Mouse (Mus musculus) kidney, adult 18-20 months (tissue): ENCODE data around the gene Dhrs4.
A peak's percentile ranks its signal among the peaks of the same experiment; 100 is the strongest.

ENCODE experiments used
- DNase-seq: peaks from one replicate; pipeline ENCODE4 v3.0.0; 2021

Dhrs4 gene

DNA sequence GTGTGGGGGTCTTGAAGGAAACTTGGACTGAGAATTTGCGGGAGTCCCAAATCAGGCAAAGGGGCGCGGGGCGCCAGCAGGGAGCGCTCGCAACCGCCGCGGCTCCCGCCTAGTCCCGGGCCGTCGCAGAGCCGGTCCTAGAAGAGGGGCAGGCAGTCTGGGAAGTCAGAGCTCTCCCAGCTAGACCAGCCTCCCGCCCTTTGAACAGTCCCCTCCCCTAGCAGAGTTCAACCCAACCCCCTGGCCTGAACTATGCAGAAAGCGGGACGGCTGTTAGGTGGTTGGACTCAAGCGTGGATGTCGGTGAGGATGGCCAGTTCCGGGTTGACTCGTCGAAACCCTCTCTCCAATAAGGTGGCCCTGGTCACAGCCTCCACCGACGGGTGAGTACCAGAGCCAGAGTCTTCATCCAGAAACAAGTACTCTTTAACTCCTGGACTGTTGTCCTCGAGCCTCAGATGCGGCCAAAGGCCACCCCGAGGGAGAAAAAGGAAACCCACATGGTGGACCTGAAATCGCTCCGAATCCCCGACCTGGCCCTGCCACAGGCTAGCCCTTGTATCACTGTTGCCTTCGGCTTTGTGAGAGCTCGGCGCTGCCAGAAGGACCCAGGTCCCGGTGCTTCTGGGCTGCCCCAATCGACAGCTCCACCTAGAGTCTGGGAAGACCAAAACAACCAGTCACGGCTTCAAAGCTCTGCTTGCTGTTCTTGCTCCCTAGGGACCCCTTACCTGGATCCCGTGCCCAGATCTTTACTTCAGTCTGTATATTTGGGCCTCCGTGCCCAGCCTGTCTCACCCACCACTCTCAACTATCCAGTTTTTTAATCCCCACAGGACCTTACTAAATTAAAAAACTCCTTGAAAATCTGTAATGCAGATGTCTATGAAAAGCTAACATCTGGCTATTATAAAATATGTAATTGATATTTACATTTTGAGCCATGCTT lies at the start of gene Dhrs4:
Gene Dhrs4 (plus strand): TSS at position 108 of the 949 bp plus-strand sequence.
- DNase-seq, result peak; percentile 86

GRCm38 (mm10) chr14:55430255-55430654 lies 48.3 kb upstream of the Dhrs4 start:
- DNase-seq, result no peak

- DNase-seq, result no peak
These were observed 45.5 kb upstream of the Dhrs4 start for GRCm38 (mm10) chr14:55433052-55433451.

- no peak for DNase-seq
These were observed 43.7 kb upstream of the Dhrs4 start for GRCm38 (mm10) chr14:55434825-55435224.

- no peak for DNase-seq
These were observed 41.4 kb upstream of the Dhrs4 start for GRCm38 (mm10) chr14:55437118-55437517.

- DNase-seq, result peak; percentile 59
These were observed 40.3 kb upstream of the Dhrs4 start for GRCm38 (mm10) chr14:55438193-55438784.

DNA sequence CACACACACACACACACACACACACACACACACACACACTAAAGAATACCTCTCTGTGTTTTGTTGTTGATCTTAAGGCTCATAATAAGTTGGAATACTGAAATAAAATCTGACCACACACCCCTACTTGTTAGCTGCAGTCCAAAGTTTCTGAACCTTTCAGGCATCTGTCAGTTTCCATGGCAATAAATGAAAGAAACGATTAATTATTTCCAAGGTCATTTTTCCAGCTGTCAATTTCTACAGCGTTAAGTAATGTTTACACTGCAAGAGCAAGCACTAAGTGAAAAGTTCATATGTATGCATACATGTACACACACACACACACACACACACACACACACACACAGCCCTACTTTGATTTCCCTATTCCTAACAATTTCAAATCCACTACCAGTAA lies 20.9 kb upstream of the Dhrs4 start:
- DNase-seq, result no peak

DNA sequence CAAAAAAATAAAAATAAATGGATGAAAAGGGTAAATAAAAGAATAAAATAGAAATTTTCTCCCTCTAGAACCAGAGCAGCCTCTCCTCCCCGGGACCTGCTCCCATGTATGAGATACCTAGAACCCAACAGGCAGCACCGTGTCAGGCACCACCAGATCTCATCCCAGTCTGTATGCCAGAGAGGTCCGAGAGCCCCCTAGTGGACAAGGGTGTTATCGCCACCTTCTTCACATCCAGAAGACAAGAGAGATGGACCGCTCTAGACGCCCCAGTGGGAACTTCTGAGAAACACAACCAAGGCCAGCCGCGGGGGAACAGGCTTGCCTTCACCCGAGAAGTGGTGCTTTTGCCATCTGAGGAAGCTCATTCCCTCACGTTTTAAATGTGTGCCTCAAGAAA lies 20.3 kb upstream of the Dhrs4 start:
- peak; percentile 78 for DNase-seq

- DNase-seq, result no peak
These were observed 19.8 kb upstream of the Dhrs4 start for GRCm38 (mm10) chr14:55458761-55459160.

DNA sequence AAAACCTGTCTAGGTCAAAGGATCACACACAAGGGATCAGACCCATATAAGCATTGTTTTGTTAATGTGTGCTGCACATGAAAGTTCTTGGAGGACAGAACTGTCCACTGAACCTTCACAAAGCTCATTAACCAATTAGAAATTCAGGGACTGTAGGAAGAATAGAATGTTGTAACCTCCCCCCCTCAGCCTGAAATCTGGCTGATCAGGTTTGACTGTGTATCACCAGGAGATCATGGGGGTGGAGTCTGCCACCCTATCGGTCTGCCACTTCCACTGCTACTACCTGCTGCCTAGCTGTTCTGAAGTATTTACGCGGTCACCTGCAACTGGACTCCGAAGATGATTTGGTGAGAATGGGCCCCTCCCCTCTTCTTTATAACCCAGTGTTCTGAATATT lies 18.8 kb upstream of the Dhrs4 start:
- peak; percentile 49 for DNase-seq

DNA sequence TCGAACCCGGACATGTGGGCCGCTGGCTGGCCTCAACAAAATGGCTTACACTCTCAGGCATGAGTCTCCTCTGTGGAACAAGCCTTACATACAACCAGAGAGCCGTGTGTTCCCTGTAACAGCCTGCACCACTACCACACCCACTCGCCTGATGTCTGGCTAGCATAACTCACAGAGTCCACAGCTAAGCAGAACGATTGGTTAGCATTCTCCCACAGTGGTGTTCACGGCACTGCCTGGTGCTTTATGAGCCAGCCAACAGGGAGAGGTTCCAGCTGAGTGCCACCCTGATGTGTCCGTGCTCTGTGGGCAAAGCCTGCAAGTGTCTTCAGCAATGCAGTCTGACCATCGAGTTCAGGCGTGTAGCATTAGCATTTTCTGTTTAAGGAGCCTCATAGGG lies 18.3 kb upstream of the Dhrs4 start:
- DNase-seq, result peak; percentile 58

- DNase-seq, result peak; percentile 24
These were observed 16.8 kb upstream of the Dhrs4 start for GRCm38 (mm10) chr14:55461757-55462156.

GRCm38 (mm10) chr14:55466481-55466880 lies 12.1 kb upstream of the Dhrs4 start:
- no peak for DNase-seq

DNA sequence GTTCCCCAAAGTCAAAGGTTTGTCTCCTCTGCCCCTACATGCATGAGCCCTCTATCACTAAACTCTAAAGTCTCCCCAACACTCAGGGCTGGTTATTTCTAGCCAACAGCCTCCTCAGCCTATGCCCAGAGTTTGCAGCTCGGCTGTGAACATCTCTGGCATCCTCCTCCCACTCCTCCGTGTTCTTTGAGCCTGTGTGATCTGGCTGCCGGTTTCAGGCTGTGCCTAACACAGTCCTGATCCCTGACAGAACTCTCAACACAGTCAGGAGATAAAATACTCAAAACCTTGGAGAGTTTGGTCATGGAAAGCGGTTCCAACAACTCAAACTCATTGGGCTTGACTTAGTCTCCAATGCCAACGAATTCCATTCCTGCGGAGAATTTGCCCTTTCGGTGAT lies 11.4 kb upstream of the Dhrs4 start:
- DNase-seq, result no peak

- peak; percentile 23 for DNase-seq
These were observed 10.2 kb upstream of the Dhrs4 start for GRCm38 (mm10) chr14:55468301-55468741.

GRCm38 (mm10) chr14:55469041-55469440 lies 9.5 kb upstream of the Dhrs4 start:
- peak; percentile 65 for DNase-seq

DNA sequence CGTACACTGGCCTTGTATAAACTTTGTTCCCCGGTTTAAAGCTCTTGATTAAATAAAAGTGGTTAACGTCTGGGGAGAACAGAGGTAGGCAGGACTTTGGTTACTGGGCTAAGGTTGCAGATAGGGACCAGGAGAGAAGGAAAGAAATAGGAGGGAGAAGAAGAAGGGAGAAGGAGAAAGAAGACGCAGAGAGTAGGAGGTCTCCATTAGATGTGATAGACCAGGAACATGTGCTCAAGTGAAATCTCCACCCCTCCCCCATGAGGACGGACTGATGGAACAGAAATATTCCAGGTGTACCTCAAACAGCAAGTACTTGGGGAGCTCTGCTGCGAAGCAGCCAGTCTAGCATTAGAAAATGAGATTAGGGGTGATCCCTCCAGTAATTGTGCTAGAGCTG lies 8.7 kb upstream of the Dhrs4 start:
- peak; percentile 20 for DNase-seq

DNA sequence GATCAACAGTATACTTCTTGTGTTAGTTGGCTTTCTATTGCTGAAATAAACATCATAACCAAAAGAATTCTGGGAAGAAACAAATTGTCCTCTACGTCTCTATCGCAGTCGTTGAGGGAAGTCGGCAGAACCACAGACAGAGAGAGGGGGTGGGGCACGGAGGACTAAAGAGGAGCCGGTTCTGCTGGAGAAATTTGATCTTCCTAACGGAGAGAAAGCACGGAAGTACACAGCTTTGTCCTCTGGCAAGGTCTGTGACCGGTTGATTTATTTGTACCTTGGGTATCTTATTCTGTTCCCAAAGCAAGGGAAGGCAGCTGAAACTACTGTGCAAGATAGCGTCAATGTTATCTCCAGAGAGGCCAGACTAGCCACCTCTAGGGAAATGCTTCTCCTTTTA lies 7.8 kb upstream of the Dhrs4 start:
- DNase-seq, result no peak

DNA sequence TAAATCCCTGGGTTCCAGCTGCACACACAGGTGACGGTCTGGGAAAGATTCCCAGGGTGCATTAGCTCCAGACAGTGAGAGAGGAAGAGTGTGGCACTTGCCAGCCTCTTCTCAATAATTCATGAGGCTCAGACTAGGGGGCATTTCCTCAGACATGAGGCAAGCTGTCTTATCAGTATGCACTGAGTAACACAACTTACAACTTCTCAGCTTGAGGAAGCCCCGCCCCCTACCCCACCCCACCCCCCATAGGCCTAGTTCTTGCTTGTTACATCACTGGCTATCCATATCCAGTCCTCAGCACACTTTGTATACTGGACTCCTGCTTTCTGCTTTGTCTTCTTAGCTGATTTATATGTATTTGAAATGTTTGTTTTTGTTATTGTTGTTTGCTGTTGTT lies 2.9 kb upstream of the Dhrs4 start:
- DNase-seq, result no peak

GRCm38 (mm10) chr14:55477421-55477820 lies 1.1 kb upstream of the Dhrs4 start:
- DNase-seq, result no peak

- DNase-seq, result no peak
These were observed 729 bp upstream of the Dhrs4 start for GRCm38 (mm10) chr14:55477829-55478228.

GRCm38 (mm10) chr14:55479629-55480028 lies 1.1 kb downstream of the Dhrs4 start:
- DNase-seq, result no peak

DNA sequence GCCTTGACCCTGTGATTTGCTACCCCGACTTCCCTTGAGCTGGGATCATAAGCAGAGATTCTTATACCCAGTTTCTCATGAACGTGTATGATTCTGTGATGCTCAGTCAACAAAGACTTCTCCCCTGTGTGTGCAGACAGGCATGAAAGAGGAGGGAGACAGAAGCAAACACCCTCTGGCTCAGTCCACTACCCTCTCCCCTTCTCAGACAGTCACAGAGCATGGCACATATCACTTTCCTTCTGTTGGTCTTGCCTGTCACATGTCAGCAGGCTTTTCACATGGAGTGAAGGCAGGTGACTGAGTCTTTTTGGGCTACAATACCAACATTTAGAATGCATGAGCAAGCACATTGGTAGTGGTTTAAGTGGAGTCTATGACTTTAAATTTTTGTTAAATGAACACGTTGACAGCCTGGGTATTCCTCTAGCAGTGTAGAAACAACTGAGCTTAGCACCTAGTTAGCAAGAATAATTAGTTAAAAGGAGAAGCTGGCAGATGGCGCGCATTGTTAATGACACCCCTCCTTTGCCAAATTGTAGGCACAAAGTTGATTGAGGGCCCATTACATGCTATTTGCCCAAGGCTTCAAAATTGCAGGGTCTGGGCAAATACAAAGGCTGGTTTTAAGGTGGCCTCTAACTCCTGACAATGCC lies 6.0 kb downstream of the Dhrs4 start:
- DNase-seq, result no peak

GRCm38 (mm10) chr14:55486836-55487235 lies 8.3 kb downstream of the Dhrs4 start:
- no peak for DNase-seq
